ENCODE assay signal across 26 mouse cellular contexts in genomic region chr8:47883739-47884138, GRCm38 (mm10). TPM values are rescaled to one million over a fixed set of nuclear protein-coding genes. Genes with fewer than 3 reads are reported as not detected.
"Had no signal": no experiment of that assay in that cellular context is flagged by ENCODE, and none has a peak within 500 bp of the region (broad histone marks: within the 10 kb centered on the region; RNA-seq: fewer than 3 reads in every experiment).

No protein-coding gene starts in this region.

- DNase-seq: lung, adult 18-20 months; lung, embryonic 14.5 days; lung, postnatal 10 days; lung, postnatal 4 days; midbrain, embryonic 14.5 days; retina, postnatal 1 day; right cerebral cortex, adult 18-20 months; right cerebral cortex, postnatal 25 days; right cerebral cortex, postnatal 4 days; spleen, adult 18-20 months; thymus, adult 2 months; thymus, postnatal 25 days; thymus, postnatal 4 days had no signal

- H3K4me1 ChIP-seq: midbrain, embryonic 12.5 days; neural tube, embryonic 13.5 days; neural tube, embryonic 15.5 days; stomach, embryonic 15.5 days had no signal

- H3K4me3 ChIP-seq: megakaryocyte, embryonic 14.5 days; midbrain, embryonic 12.5 days; myocyte; neural tube, embryonic 13.5 days; neural tube, embryonic 15.5 days; stomach, embryonic 15.5 days had no signal

- ATAC-seq: midbrain, embryonic 16.5 days had no signal

- H3K27me3 ChIP-seq: midbrain, embryonic 12.5 days; neural tube, embryonic 13.5 days; neural tube, embryonic 15.5 days; stomach, embryonic 15.5 days had no signal

- H3K27ac ChIP-seq: liver, embryonic 14.5 days; midbrain, embryonic 12.5 days; neural tube, embryonic 13.5 days; neural tube, embryonic 15.5 days; stomach, embryonic 15.5 days; stomach, postnatal 0 days had no signal

- H3K36me3 ChIP-seq: midbrain, embryonic 12.5 days; neural tube, embryonic 13.5 days; neural tube, embryonic 15.5 days had no signal

RNA-seq across cellular contexts. Expression of gene Cldn22, which starts 59.5 kb away (rescaled TPM):
- polyA plus RNA-seq: liver, embryonic 14.5 days; liver, embryonic 16.5 days; lung, embryonic 14.5 days; lung, embryonic 16.5 days; midbrain, embryonic 12.5 days; midbrain, embryonic 14.5 days; midbrain, embryonic 16.5 days; myocyte; neural tube, embryonic 11.5 days; neural tube, embryonic 13.5 days; neural tube, embryonic 15.5 days; small intestine, adult 2 months; stomach, embryonic 15.5 days; stomach, postnatal 0 days had no signal
